Mouse (Mus musculus) neural tube, embryonic 15.5 days (tissue): ENCODE results near the gene Trpm8. TPM values are rescaled to one million over a fixed set of nuclear protein-coding genes. Genes with fewer than 3 reads are reported as not detected.

Experiments used
- ATAC-seq: fragments of 200-750 bp; cut with Nextera tagmentation; 2 replicates; pipeline ENCODE4 v1.8.0; 2017; ENCODE audit warnings: mild to moderate bottlenecking, moderate TSS enrichment, moderate library complexity; ENCODE audit not compliant: low FRiP score
- H3K27ac ChIP-seq: fragments of 300-500 bp; sonication (generic); replicated peaks from 2 replicates; pipeline ENCODE4 v1.5.1; 2015; ENCODE audit warnings: mild to moderate bottlenecking, inconsistent platforms
- H3K27me3 ChIP-seq: fragments of 300-500 bp; sonication (generic); replicated peaks from 2 replicates; pipeline ENCODE4 v1.6.1; 2015; ENCODE audit warnings: inconsistent platforms
- H3K36me3 ChIP-seq: fragments of 300-500 bp; sonication (generic); 2 replicates; pipeline ENCODE4 v1.6.1; 2015; ENCODE audit warnings: inconsistent platforms
- H3K4me1 ChIP-seq: fragments of 300-500 bp; sonication (generic); 2 replicates; pipeline ENCODE4 v1.6.1; 2015; ENCODE audit warnings: inconsistent platforms
- H3K4me2 ChIP-seq: fragments of 300-500 bp; sonication (generic); 2 replicates; pipeline ENCODE4 v1.6.1; 2015; ENCODE audit warnings: inconsistent platforms, mild to moderate bottlenecking, moderate library complexity
- H3K4me3 ChIP-seq: fragments of 300-500 bp; sonication (generic); replicated peaks from 2 replicates; pipeline ENCODE4 v1.5.1; 2015; ENCODE audit warnings: mild to moderate bottlenecking, inconsistent platforms
- H3K9ac ChIP-seq: fragments of 300-500 bp; sonication (generic); replicated peaks from 2 replicates; pipeline ENCODE4 v1.6.1; 2015; ENCODE audit warnings: mild to moderate bottlenecking, inconsistent platforms
- H3K9me3 ChIP-seq: fragments of 300-500 bp; sonication (generic); replicated peaks from 2 replicates; pipeline ENCODE4 v1.6.1; 2016; ENCODE audit warnings: inconsistent platforms
- WGBS: fragments of 180-500 bp; shearing (Covaris S2); methylation state at CpG from one replicate; pipeline ENCODE4 v1.1.7; 2015; ENCODE audit warnings: mixed read lengths; 5-methylcytosine and 5-hydroxymethylcytosine counted together
- polyA plus RNA-seq: library from polyadenylated mRNA; unstranded; fragments of >200 nt; fragmentation: Nextera tagmentation; extraction: Ambion mirVana; gene quantifications from 2 replicates; pipeline ENCODE4 v1.2.1, GENCODE M21; 2015

Gene Trpm8
- polyA plus RNA-seq, 1 experiment from 2014 or later = 0.14 TPM

DNA sequence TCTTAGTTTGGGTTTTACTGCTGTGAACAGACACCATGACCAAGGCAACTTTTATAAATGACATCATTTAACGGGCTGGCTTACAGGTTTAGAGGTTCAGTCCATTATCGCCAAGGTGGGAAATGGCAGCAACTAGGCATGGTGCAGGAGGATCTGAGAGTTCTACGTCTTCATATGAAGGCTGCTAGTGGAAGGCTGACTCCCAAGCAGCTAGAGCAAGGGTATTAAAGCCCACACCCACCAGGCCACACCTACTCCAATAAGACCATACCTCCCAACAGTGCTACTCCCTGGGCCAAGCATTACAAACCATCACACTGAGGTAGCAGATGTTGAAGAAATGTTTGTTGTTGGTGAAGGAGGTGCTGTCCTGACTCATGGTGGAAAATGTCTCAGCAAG is 78.2 kb downstream of the Trpm8 start:
- no peaks in the 10 kb centered on the region for H3K27me3 ChIP-seq
- no peak overlapping the region for H3K9ac ChIP-seq
- no peak overlapping the region for H3K4me3 ChIP-seq
- H3K4me1 ChIP-seq = no peaks in the 10 kb centered on the region
- H3K9me3 ChIP-seq = no peaks in the 10 kb centered on the region
- H3K4me2 ChIP-seq = no peak overlapping the region
- WGBS = 91% methylated on average over 3 of the region's 3 CpGs
- H3K27ac ChIP-seq = no peak overlapping the region
- ATAC-seq = no peak
- no peaks in the 10 kb centered on the region for H3K36me3 ChIP-seq

DNA sequence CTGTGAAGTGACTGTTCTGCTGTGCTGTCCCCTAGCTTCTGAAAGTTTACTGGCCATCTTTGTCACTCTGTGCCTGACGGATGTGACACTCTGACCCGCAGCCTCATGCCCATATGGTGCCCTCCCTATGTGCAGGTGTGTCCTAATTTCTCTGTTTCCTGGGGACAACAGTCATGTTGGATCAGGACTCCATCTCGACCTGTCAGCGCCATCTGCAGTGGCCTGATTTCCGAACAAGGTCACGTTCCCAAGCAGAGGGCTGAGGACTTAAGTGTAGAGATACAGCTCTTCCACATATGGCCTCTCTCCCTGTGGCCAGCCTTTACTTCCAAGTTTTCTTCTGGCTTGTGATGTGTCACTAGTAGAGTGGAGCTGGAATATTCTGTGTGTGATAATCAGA is 79.2 kb downstream of the Trpm8 start:
- no peak for ATAC-seq
- Histone ChIP-seq H3K9ac (no peak overlapping the region), H3K9me3 (no peaks in the 10 kb centered on the region), H3K27ac (no peak overlapping the region), H3K4me1 (no peaks in the 10 kb centered on the region), H3K4me2 (no peak overlapping the region), H3K27me3 (no peaks in the 10 kb centered on the region), H3K36me3 (no peaks in the 10 kb centered on the region), H3K4me3 (no peak overlapping the region)
- WGBS = 86% methylated on average over 6 of the region's 6 CpGs

DNA sequence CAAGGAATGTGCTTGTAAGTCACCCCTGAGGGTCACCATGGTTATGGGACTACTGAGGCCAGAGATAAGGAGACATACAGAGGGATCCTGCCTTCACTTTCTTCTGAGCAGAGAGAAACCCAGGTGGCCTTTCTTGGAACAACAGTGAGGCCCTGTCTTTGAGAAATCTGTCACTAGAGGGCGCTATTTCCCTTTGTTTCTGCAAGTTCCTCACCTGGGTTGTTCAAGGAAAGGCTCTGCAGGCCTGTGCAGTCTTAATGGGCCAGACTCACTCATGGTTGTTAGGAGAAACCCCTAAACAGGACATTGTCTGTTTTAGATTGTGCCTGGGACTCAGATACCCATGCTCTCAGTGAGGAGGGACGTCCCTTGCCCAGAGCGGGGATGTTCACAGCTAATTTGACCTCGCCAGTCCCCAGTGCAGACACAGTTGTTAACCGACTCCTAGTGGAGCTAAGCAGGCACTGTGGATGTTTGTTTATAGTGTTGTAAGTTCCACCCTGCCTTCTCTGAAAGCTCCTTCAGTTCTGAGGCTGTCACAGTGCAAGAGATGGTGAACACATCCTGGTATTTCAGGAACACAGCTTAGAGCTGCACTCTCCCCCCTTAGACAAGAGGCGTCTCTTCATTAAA is 80.1 kb downstream of the Trpm8 start:
- peak; percentile 91 for ATAC-seq
- Histone ChIP-seq H3K27me3 (no peaks in the 10 kb centered on the region), H3K4me3 (no peak overlapping the region), H3K4me1 (no peaks in the 10 kb centered on the region), H3K36me3 (no peaks in the 10 kb centered on the region), H3K27ac (no peak overlapping the region; the same call in 1 of the 2 replicates), H3K9me3 (no peaks in the 10 kb centered on the region), H3K4me2 (no peak overlapping the region), H3K9ac (no peak overlapping the region)
- WGBS = 63% methylated on average over 6 of the region's 6 CpGs

DNA sequence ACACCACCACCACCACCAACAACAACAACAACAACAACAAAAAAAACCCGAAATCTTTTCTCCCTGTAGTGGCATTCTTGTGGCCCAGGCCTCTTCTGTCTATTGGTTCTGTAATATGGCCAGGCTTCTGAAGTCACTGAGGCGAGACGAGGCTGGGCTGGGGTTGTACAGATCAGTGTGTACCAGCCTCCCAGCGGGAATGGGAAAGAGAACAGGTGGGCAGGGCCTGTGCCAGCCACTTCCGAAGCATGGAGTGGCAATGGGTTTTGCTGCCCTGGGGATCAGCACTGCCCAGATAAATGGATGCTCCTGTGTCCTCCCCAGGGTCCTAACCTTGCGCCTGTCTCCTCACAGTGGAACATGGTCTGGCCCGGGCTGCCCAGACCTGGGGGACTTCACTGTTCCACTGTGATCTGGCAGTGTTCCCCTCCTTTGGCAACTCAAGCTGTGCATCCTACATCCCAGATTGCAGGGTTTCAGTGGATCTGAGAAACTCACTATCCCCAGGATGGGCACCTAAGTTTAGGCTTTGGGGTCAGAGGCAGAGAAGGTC is 80.7 kb downstream of the Trpm8 start:
- no peaks in the 10 kb centered on the region for H3K27me3 ChIP-seq
- WGBS = 74% methylated on average over 7 of the region's 7 CpGs
- no peak overlapping the region for H3K4me3 ChIP-seq
- no peaks in the 10 kb centered on the region for H3K4me1 ChIP-seq
- no peak for ATAC-seq
- no peaks in the 10 kb centered on the region for H3K36me3 ChIP-seq
- H3K27ac ChIP-seq = no peak overlapping the region
- no peak overlapping the region for H3K4me2 ChIP-seq
- H3K9ac ChIP-seq = no peak overlapping the region
- no peaks in the 10 kb centered on the region for H3K9me3 ChIP-seq

DNA sequence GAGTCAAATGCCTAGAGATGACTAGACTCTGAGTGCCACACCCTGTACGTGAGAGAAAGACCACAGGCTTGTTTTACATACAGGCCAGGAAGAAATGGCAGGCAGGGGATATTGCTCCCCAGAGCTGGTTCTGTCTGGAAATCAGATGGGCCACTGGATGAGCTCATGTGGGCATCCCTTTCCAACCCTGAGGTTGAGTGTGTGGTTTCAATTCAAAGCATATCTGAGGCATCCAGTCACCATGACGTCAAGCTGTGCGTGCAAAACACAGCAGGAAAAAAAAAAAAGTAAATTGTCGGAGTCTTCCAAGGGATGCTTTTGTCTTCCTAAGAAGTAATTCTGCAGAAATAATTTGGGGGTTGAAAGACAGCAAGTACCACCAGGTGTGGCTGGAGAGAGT is 83.6 kb downstream of the Trpm8 start:
- Histone ChIP-seq H3K4me3 (no peak overlapping the region), H3K36me3 (no peaks in the 10 kb centered on the region), H3K9ac (no peak overlapping the region), H3K4me2 (no peak overlapping the region), H3K27me3 (no peaks in the 10 kb centered on the region), H3K9me3 (no peaks in the 10 kb centered on the region), H3K4me1 (no peaks in the 10 kb centered on the region), H3K27ac (no peak overlapping the region)
- ATAC-seq = no peak
- 57% methylated on average over 4 of the region's 4 CpGs for WGBS

DNA sequence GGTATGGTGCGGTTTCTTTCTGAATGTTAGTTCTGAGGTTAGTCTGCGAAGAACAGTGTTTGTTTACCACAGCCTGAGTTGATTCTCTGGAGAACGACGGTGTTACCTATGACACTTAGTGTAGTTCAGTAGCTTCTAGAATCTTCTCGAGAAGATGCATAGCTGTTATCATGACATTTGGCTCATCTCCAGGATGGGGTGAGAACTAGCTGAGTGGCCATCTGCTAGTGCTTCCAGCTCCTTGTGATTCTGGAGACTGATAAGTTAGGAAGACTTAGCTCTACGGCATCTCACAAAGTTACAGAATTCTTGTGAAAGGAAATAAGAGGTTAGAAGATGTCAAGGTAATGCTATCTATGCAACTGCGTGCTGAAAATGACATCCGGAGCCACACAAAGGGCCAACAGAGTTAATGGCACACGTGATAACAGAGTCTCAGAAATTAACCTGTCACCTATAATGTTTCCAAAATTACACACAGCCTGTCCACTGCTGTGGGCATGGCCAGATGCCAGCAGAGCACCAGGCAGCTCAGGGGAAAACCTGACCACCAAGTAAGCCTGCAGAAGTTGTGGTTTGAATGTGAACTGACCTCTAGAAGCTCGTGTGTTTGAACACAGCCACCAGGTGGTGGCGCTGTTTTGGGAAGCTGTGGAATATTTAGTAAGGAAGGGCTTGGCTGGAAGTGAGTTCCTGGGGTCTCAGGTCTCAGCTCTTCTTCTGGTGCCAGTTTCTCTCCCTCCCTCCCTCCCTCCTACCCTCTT is 89.6 kb downstream of the Trpm8 start:
- Histone ChIP-seq H3K9ac (no peak overlapping the region), H3K9me3 (no peaks in the 10 kb centered on the region), H3K4me2 (no peak overlapping the region), H3K27me3 (no peaks in the 10 kb centered on the region), H3K4me3 (no peak overlapping the region), H3K36me3 (no peaks in the 10 kb centered on the region), H3K27ac (no peak overlapping the region), H3K4me1 (no peaks in the 10 kb centered on the region)
- no peak for ATAC-seq
- WGBS = 84% methylated on average over 11 of the region's 11 CpGs

DNA sequence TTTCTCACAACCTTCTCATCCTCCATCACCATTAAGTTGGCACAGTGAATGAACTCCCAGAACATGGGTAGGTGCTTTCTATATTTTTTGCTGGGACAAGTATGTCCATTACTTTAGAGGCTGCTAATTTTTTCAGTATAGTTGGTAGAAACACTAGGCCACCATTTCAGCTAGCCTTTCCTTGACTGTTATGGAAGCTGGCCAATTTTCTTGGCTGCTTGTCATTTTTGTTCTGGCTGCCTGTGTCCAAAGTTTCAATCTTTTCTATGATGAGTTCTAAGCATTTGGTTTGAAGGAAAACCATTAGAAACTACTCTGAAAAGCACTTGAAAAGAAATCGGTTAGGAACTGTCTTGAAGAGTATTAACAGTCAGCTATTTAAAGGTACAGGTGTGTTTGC is 101.0 kb downstream of the Trpm8 start:
- 96% methylated on average over 1 of the region's 1 CpGs for WGBS

DNA sequence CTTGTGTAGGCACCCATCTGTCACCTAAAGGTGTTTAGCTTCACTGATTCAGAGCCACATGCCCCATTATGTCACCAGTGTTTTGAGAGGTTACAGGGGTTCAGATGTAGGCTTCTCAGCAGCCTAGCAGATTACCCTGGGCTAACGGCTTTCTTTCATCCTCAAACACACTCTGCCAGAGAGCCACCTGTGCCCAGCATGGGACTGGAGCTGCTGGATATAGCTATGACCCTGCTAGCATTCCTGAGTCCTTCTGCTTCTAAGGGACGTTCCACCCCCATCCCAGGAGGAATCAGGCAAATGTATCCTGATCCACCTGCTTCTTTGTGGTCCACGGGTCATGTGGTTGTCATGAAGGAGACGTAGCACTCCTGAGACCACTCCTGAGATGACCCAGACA is 114.2 kb downstream of the Trpm8 start:
- H3K27ac ChIP-seq = no peak overlapping the region
- 76% methylated on average over 4 of the region's 4 CpGs for WGBS
- no peaks in the 10 kb centered on the region for H3K9me3 ChIP-seq
- H3K9ac ChIP-seq = no peak overlapping the region
- no peaks in the 10 kb centered on the region for H3K27me3 ChIP-seq
- no peaks in the 10 kb centered on the region for H3K36me3 ChIP-seq
- H3K4me3 ChIP-seq = no peak overlapping the region
- no peak overlapping the region for H3K4me2 ChIP-seq
- no peak for ATAC-seq
- no peaks in the 10 kb centered on the region for H3K4me1 ChIP-seq

More for the DNA sequence above, 101.0 kb downstream of the Trpm8 start:
- Histone ChIP-seq H3K27me3 (no peaks in the 10 kb centered on the region), H3K27ac (no peak overlapping the region), H3K36me3 (no peaks in the 10 kb centered on the region), H3K4me3 (no peak overlapping the region), H3K4me2 (no peak overlapping the region), H3K9ac (no peak overlapping the region), H3K4me1 (no peaks in the 10 kb centered on the region), H3K9me3 (0 out of 2 replicates have a peak, but pooled peaks cover 3% of the 10 kb centered on the region)
- ATAC-seq = no peak

DNA sequence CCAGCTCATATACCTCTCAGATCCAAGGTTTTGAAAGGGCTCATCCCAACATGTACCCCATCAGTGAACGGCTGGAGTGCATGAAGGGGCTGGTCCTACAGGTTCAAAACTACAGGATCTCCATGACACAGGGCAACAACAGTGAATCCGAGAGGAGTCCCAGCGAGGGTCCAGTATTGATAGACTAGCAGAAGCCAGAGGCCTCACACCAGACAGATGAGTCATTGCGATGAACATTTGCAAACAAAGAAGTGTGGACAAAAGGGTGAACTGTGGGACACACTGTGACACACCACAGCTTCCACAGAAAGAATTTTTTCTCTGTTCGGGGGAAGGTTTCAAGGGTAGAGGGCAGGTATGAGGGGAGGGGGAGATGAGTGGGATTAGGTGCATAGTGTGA is 115.9 kb downstream of the Trpm8 start:
- WGBS = 91% methylated on average over 5 of the region's 5 CpGs

DNA sequence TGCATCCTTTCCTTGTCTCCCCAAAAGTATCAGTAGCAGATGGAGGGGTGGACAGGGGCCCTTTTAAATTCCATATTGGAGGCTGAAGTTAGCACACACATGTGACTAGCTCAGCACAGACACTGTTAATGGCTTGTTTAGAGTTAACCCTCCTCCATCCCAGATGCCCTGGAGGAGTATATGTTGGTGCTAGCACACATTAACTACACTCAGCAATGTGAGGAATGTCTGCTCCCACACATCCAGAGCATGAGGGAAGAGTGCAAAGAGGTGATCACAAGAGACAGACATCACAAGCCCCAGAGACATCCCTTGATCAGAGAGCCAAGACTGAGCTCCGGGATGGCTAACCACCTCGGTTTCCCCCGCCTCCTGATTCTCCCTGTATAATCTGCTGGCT is 125.9 kb downstream of the Trpm8 start:
- H3K4me3 ChIP-seq = no peak overlapping the region
- H3K4me1 ChIP-seq = peaks cover 25% of the 10 kb centered on the region
- ATAC-seq = no peak
- H3K4me2 ChIP-seq = no peak overlapping the region
- no peak overlapping the region for H3K9ac ChIP-seq
- no peaks in the 10 kb centered on the region for H3K36me3 ChIP-seq
- no peak overlapping the region for H3K27ac ChIP-seq
- no peaks in the 10 kb centered on the region for H3K9me3 ChIP-seq
- no peaks in the 10 kb centered on the region for H3K27me3 ChIP-seq
- WGBS = 82% methylated on average over 3 of the region's 3 CpGs

More for the DNA sequence above, 115.9 kb downstream of the Trpm8 start:
- ATAC-seq = no peak
- Histone ChIP-seq H3K27me3 (no peaks in the 10 kb centered on the region), H3K4me3 (no peak overlapping the region), H3K36me3 (no peaks in the 10 kb centered on the region), H3K27ac (no peak overlapping the region), H3K9me3 (no peaks in the 10 kb centered on the region), H3K4me2 (no peak overlapping the region), H3K9ac (no peak overlapping the region), H3K4me1 (no peaks in the 10 kb centered on the region)

DNA sequence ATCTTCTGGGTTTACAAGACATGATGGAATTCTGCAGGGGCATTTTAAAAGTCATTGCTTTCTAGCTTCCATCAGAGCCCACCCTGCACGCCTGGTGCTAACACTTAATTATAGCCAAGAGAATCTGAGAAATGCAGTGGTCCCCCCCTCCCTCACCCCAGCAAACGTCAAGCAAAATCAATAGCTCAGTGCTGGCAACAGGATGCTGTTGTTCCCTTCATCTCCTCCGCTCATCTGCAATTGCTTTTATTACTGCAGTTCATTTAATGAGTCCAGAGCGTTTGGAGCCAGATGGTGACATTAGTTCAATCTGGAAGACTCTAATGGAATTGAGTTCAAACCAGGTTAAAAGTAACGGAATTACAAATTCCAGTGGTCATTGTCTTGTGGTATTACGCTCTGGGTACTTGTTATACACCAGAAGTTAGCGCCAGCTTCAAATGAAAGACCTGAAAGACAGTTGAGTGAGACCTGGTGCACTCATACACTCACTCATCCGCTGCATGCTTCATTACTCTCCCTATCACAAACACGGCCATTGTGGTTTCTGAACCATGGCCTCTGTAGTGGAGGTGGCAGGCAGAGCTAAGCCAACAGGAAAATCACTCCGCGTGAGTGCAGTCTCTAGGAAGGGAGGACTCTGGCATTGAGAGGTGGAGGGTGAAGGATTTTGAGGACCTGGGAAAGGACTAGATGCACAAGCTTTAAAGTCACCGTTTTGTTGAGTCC is 128.8 kb downstream of the Trpm8 start:
- ATAC-seq = peak; percentile 78
- Histone ChIP-seq H3K4me3 (no peak overlapping the region), H3K4me2 (peak overlapping the region; percentile 2; the same call in 1 of the 2 replicates), H3K9me3 (no peaks in the 10 kb centered on the region), H3K27me3 (no peaks in the 10 kb centered on the region), H3K4me1 (peaks cover 25% of the 10 kb centered on the region), H3K27ac (peak overlapping the region; percentile 66), H3K36me3 (no peaks in the 10 kb centered on the region), H3K9ac (no peak overlapping the region)
- 38% methylated on average over 12 of the region's 12 CpGs for WGBS
